Mouse (Mus musculus): ENCODE measurements around the gene Pard3b.

DNA sequence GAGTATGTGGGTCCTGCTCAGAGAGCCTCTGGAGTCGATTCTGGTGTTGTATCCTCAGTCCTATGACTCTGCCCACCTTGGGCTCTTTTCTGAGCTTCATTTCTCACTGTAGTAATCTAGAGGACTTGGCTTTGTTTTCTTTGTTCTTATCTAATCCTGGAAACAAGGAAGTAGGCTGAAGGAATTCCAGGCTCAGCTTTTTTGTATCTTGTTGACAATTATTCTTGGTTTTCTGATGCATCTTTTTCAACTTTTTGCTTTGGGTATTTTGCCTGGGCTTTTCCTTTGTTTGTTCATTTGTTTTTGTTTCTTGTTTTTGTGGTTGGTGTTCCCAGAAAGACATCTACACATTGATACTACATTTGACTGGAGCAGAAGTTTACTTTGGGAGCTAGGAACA is 236.3 kb downstream of the Pard3b start:
- TF ChIP-seq POLR2A (IDR thresholded peaks at IDR 0.05; ENCODE audit: low read depth, low read length), result no peak
- no peak for TF ChIP-seq USF1 (IDR thresholded peaks at IDR 0.05; ENCODE audit: low read depth, low read length)
- no peak for TF ChIP-seq CTCF (conservative IDR thresholded peaks at IDR 0.05 in 1 of 2, IDR thresholded peaks at IDR 0.05 in 1 of 2; ENCODE audit: low read depth in 2 of 2, low read length in 2 of 2)
- TF ChIP-seq KAT2A (IDR thresholded peaks at IDR 0.05; ENCODE audit: insufficient replicate concordance, low read length), result no peak
- no peak for TF ChIP-seq USF2 (conservative IDR thresholded peaks at IDR 0.05; ENCODE audit: low read depth, low read length)
- TF ChIP-seq TCF12 (IDR thresholded peaks at IDR 0.05; ENCODE audit: low read depth, low read length), result no peak
